Mouse (Mus musculus) midbrain, postnatal 0 days (tissue): ENCODE data around the gene Sdk1. TPM values are rescaled to one million over a fixed set of nuclear protein-coding genes. Genes with fewer than 3 reads are reported as not detected.

Experiments
- ATAC-seq: fragments of 200-750 bp; cut with Nextera tagmentation; 2 replicates; pipeline ENCODE4 v1.8.0; 2017; ENCODE audit warnings: moderate number of reproducible peaks, mild to moderate bottlenecking, moderate TSS enrichment, moderate library complexity; ENCODE audit not compliant: low FRiP score
- DNase-seq: peaks from one replicate; pipeline ENCODE4 v3.0.0-alpha.2; 2015; ENCODE audit warnings: low spot score
- H3K27ac ChIP-seq: fragments of 300-500 bp; sonication (generic); 2 replicates; pipeline ENCODE4 v1.5.1; 2014; ENCODE audit warnings: low read depth, mild to moderate bottlenecking, low read length, mixed read lengths
- H3K27me3 ChIP-seq: fragments of 300-500 bp; sonication (generic); 2 replicates; pipeline ENCODE4 v1.6.1; 2014; ENCODE audit warnings: low read length, control low read depth, mixed read lengths; ENCODE audit not compliant: insufficient read depth
- H3K36me3 ChIP-seq: fragments of 300-500 bp; sonication (generic); 2 replicates; pipeline ENCODE4 v1.6.1; 2014; ENCODE audit warnings: low read length, control low read depth, mixed read lengths; ENCODE audit not compliant: insufficient read depth
- H3K4me1 ChIP-seq: fragments of 300-500 bp; sonication (generic); 2 replicates; pipeline ENCODE4 v1.6.1; 2014; ENCODE audit warnings: mild to moderate bottlenecking, control low read depth, antibody characterized with exemption, low read length, mixed read lengths; ENCODE audit not compliant: insufficient read depth
- H3K4me2 ChIP-seq: fragments of 300-500 bp; sonication (generic); 2 replicates; pipeline ENCODE4 v1.6.1; 2014; ENCODE audit warnings: low read depth, mild to moderate bottlenecking, low read length, mixed read lengths; ENCODE audit not compliant: poor library complexity, severe bottlenecking
- H3K4me3 ChIP-seq: fragments of 300-500 bp; sonication (generic); 2 replicates; pipeline ENCODE4 v1.5.1; 2014; ENCODE audit warnings: low read depth, mild to moderate bottlenecking, low read length, moderate library complexity
- H3K9ac ChIP-seq: fragments of 300-500 bp; sonication (generic); replicated peaks from 2 replicates; pipeline ENCODE4 v1.6.1; 2014; ENCODE audit warnings: mild to moderate bottlenecking, low read length, moderate library complexity, mixed read lengths; ENCODE audit not compliant: poor library complexity, severe bottlenecking
- H3K9me3 ChIP-seq: fragments of 300-500 bp; sonication (generic); 2 replicates; pipeline ENCODE4 v1.6.1; 2016; ENCODE audit warnings: low read length, control low read depth
- CTCF ChIP-seq: IDR thresholded peaks from 2 replicates; pipeline ENCODE4 v1.5.1; 2016; ENCODE audit warnings: antibody characterized with exemption, mild to moderate bottlenecking
- WGBS: fragments of 180-500 bp; shearing (Covaris S2); extraction: QIAGEN DNeasy Blood & Tissue Kit; methylation state at CpG from one replicate; pipeline ENCODE4 v1.1.7; 2014; 5-methylcytosine and 5-hydroxymethylcytosine counted together
- polyA plus RNA-seq: library from polyadenylated mRNA; unstranded; fragments of >200 nt; fragmentation: Nextera tagmentation; extraction: Ambion mirVana; gene quantifications from 2 replicates; pipeline ENCODE4 v1.2.1, GENCODE M21; 2015
- total RNA-seq: library from RNA; depleted of rRNA; stranded (reverse); fragments of >200 nt; gene quantifications from 2 replicates; pipeline ENCODE4 v1.2.3, GENCODE M21; 2014

Sdk1 gene
- total and polyA plus RNA-seq, 2 experiments from 2014 or later = 2.6 to 26.7 TPM

GRCm38 (mm10) chr5:141281751-141282150 is 40.5 kb downstream of the Sdk1 start:
- Histone ChIP-seq H3K4me3 (no peak overlapping the region), H3K9me3 (no peaks in the 10 kb centered on the region), H3K4me1 (no peaks in the 10 kb centered on the region), H3K36me3 (no peaks in the 10 kb centered on the region), H3K4me2 (no peak overlapping the region), H3K9ac (no peak overlapping the region), H3K27ac (no peak overlapping the region), H3K27me3 (no peaks in the 10 kb centered on the region)
- no peak for ATAC-seq
- DNase-seq = no peak
- 78% methylated on average over 2 of the region's 2 CpGs for WGBS
- no peak for TF ChIP-seq CTCF

- no peak overlapping the region for H3K27ac ChIP-seq
- H3K4me3 ChIP-seq = no peak overlapping the region
- no peaks in the 10 kb centered on the region for H3K4me1 ChIP-seq
- no peaks in the 10 kb centered on the region for H3K27me3 ChIP-seq
- H3K9ac ChIP-seq = no peak overlapping the region
- H3K9me3 ChIP-seq = no peaks in the 10 kb centered on the region
- DNase-seq = no peak
- H3K36me3 ChIP-seq = no peaks in the 10 kb centered on the region
- no peak for ATAC-seq
- no peak for TF ChIP-seq CTCF
- H3K4me2 ChIP-seq = no peak overlapping the region
These were observed 48.3 kb downstream of the Sdk1 start for GRCm38 (mm10) chr5:141289611-141290010.

- no peak for TF ChIP-seq CTCF
- no peak for DNase-seq
- Histone ChIP-seq H3K27me3 (no peaks in the 10 kb centered on the region), H3K9me3 (no peaks in the 10 kb centered on the region), H3K9ac (no peak overlapping the region), H3K27ac (no peak overlapping the region), H3K4me3 (no peak overlapping the region), H3K4me1 (no peaks in the 10 kb centered on the region), H3K4me2 (no peak overlapping the region), H3K36me3 (no peaks in the 10 kb centered on the region)
- 85% methylated on average over 7 of the region's 7 CpGs for WGBS
- no peak for ATAC-seq
These were observed 54.0 kb downstream of the Sdk1 start for GRCm38 (mm10) chr5:141295240-141295639.

- no peaks in the 10 kb centered on the region for H3K9me3 ChIP-seq
- H3K4me1 ChIP-seq = no peaks in the 10 kb centered on the region
- no peak overlapping the region for H3K4me3 ChIP-seq
- no peak overlapping the region for H3K4me2 ChIP-seq
- ATAC-seq (no peak), DNase-seq (no peak)
- H3K9ac ChIP-seq = no peak overlapping the region
- no peak for TF ChIP-seq CTCF
- WGBS = 73% methylated on average over 4 of the region's 4 CpGs
- H3K27me3 ChIP-seq = no peaks in the 10 kb centered on the region
- H3K27ac ChIP-seq = no peak overlapping the region
- H3K36me3 ChIP-seq = no peaks in the 10 kb centered on the region
These were observed 61.0 kb downstream of the Sdk1 start for GRCm38 (mm10) chr5:141302287-141302694.

GRCm38 (mm10) chr5:141303746-141304145 is 62.5 kb downstream of the Sdk1 start:
- H3K4me2 ChIP-seq = no peak overlapping the region
- H3K27me3 ChIP-seq = no peaks in the 10 kb centered on the region
- H3K27ac ChIP-seq = no peak overlapping the region
- H3K4me3 ChIP-seq = no peak overlapping the region
- no peaks in the 10 kb centered on the region for H3K4me1 ChIP-seq
- H3K9ac ChIP-seq = no peak overlapping the region
- no peak for TF ChIP-seq CTCF
- no peaks in the 10 kb centered on the region for H3K36me3 ChIP-seq
- WGBS = 69% methylated on average over 2 of the region's 2 CpGs
- DNase-seq (no peak), ATAC-seq (no peak)
- no peaks in the 10 kb centered on the region for H3K9me3 ChIP-seq

- H3K27ac ChIP-seq = no peak overlapping the region
- WGBS = 74% methylated on average over 2 of the region's 2 CpGs
- no peaks in the 10 kb centered on the region for H3K4me1 ChIP-seq
- H3K4me2 ChIP-seq = no peak overlapping the region
- no peak overlapping the region for H3K4me3 ChIP-seq
- H3K9ac ChIP-seq = no peak overlapping the region
- H3K27me3 ChIP-seq = no peaks in the 10 kb centered on the region
- no peak for TF ChIP-seq CTCF
- ATAC-seq (no peak), DNase-seq (no peak)
- H3K9me3 ChIP-seq = no peaks in the 10 kb centered on the region
- no peaks in the 10 kb centered on the region for H3K36me3 ChIP-seq
These were observed 63.4 kb downstream of the Sdk1 start for GRCm38 (mm10) chr5:141304706-141305105.

GRCm38 (mm10) chr5:141310641-141311040 is 69.4 kb downstream of the Sdk1 start:
- Histone ChIP-seq H3K4me1 (no peaks in the 10 kb centered on the region), H3K27me3 (no peaks in the 10 kb centered on the region), H3K9ac (no peak overlapping the region), H3K9me3 (no peaks in the 10 kb centered on the region), H3K27ac (no peak overlapping the region), H3K36me3 (no peaks in the 10 kb centered on the region), H3K4me3 (no peak overlapping the region), H3K4me2 (no peak overlapping the region)
- ATAC-seq (no peak), DNase-seq (no peak)
- no peak for TF ChIP-seq CTCF
- WGBS = 73% methylated on average over 1 of the region's 1 CpGs
